In the genomic region with DNA sequence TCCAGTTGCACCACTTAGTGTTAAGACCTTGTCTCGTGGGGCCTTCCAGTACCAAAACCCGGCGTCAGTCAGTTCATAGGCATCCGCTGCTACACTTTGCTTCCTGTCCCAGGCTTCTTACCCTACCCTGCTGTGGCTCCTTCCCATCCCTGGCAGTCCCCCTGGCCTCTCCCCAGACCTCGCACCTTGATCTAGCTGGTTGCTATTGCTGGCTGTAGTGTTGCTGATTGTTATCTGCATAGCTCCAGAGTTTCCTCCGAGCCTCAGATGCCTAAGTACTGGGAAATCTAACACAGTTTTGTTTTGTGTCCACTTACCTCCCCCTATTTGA, we compare ENCODE assay signal across 8 mouse cellular contexts. TPM values are rescaled to one million over a fixed set of nuclear protein-coding genes. Genes with fewer than 3 reads are reported as not detected.
DNase-seq lines count a peak whose midpoint lies in the region; ATAC-seq and TF ChIP-seq lines count a peak whose summit lies in the region.

No protein-coding gene starts in this region.

- no peaks in the 10 kb centered on the region for H3K27me3 ChIP-seq in heart, postnatal 0 days (ENCODE audit: control insufficient read depth, insufficient read depth, low read length)
- no peaks in the 10 kb centered on the region for H3K27me3 ChIP-seq in limb, embryonic 12.5 days
- H3K27me3 ChIP-seq in neural tube, embryonic 11.5 days (ENCODE audit: control insufficient read depth, insufficient read depth, low read length), result no peaks in the 10 kb centered on the region

- H3K36me3 ChIP-seq in heart, postnatal 0 days (replicated peaks; ENCODE audit: control insufficient read depth, insufficient read depth, low read length), result no peaks in the 10 kb centered on the region
- no peaks in the 10 kb centered on the region for H3K36me3 ChIP-seq in limb, embryonic 12.5 days
- H3K36me3 ChIP-seq in neural tube, embryonic 11.5 days (ENCODE audit: control insufficient read depth, insufficient read depth, low read length), result no peaks in the 10 kb centered on the region

- H3K9me3 ChIP-seq in heart, postnatal 0 days (replicated peaks; ENCODE audit: control insufficient read depth, low read length), result no peaks in the 10 kb centered on the region
- no peaks in the 10 kb centered on the region for H3K9me3 ChIP-seq in limb, embryonic 12.5 days
- no peaks in the 10 kb centered on the region for H3K9me3 ChIP-seq in neural tube, embryonic 11.5 days (ENCODE audit: control insufficient read depth, low read length)

- H3K4me3 ChIP-seq in gastrocnemius, adult 2 months, result peak overlapping the region; percentile 91
- H3K4me3 ChIP-seq in bone marrow, adult 2 months (replicated peaks; ENCODE audit: control insufficient read depth, low read depth, low read length), result peak overlapping the region; percentile 96
- H3K4me3 ChIP-seq in heart, postnatal 0 days (ENCODE audit: low read depth, low read length), result peak overlapping the region; percentile 92
- H3K4me3 ChIP-seq in limb, embryonic 12.5 days (replicated peaks), result peak overlapping the region; percentile 91
- peak overlapping the region; percentile 74 for H3K4me3 ChIP-seq in neural tube, embryonic 11.5 days (ENCODE audit: low read depth, low read length)

- peak; percentile 24 for DNase-seq in gastrocnemius, adult 2 months
- no peak for DNase-seq in gastrocnemius, postnatal 14 days
- no peak for DNase-seq in heart, postnatal 0 days (ENCODE audit: low spot score)
- peak; percentile 12 for DNase-seq in neural tube, embryonic 11.5 days (ENCODE audit: low spot score)
- DNase-seq in adrenal gland, postnatal 25 days, result no peak

- H3K4me2 ChIP-seq in heart, postnatal 0 days (ENCODE audit: low read depth, low read length), result peak overlapping the region; percentile 96
- peak overlapping the region; percentile 67 for H3K4me2 ChIP-seq in limb, embryonic 12.5 days
- peak overlapping the region; percentile 98 for H3K4me2 ChIP-seq in neural tube, embryonic 11.5 days (ENCODE audit: low read depth)

- no peak for TF ChIP-seq POLR2A in bone marrow, adult 2 months (IDR thresholded peaks at IDR 0.05; ENCODE audit: borderline replicate concordance, control insufficient read depth, low read depth, low read length)

- TF ChIP-seq EP300 in heart, postnatal 0 days (IDR thresholded peaks at IDR 0.05; ENCODE audit: low read depth), result no peak

- no peak for ATAC-seq in heart, postnatal 0 days (ENCODE audit: insufficient read depth, low read depth)
- no peak for ATAC-seq in limb, embryonic 12.5 days (ENCODE audit: insufficient number of reproducible peaks, insufficient read depth, low FRiP score, low TSS enrichment, low read depth)
- no peak for ATAC-seq in neural tube, embryonic 11.5 days (ENCODE audit: insufficient read depth, low FRiP score, low TSS enrichment)
- no peak for ATAC-seq in monocyte, adult 5-6 weeks (replicated peaks; ENCODE audit: insufficient number of reproducible peaks, low FRiP score, low TSS enrichment, poor library complexity, severe bottlenecking)

- TF ChIP-seq CTCF in gastrocnemius, adult 2 months (IDR thresholded peaks at IDR 0.05), result no peak
- TF ChIP-seq CTCF in bone marrow, adult 2 months (IDR thresholded peaks at IDR 0.05; ENCODE audit: control insufficient read depth, insufficient read depth, low read length), result no peak
- no peak for TF ChIP-seq CTCF in heart, postnatal 0 days (IDR thresholded peaks at IDR 0.05; ENCODE audit: low read depth)

- 8% methylated on average over 6 of the region's 6 CpGs for WGBS in bone marrow, adult 2 months
- 7% methylated on average over 6 of the region's 6 CpGs for WGBS in heart, postnatal 0 days
- 12% methylated on average over 6 of the region's 6 CpGs for WGBS in limb, embryonic 12.5 days
- WGBS in neural tube, embryonic 11.5 days, result 33% methylated on average over 6 of the region's 6 CpGs

- peaks cover 5% of the 10 kb centered on the region for H3K4me1 ChIP-seq in bone marrow, adult 2 months (ENCODE audit: control insufficient read depth, insufficient read depth, low read length)
- peaks cover 13% of the 10 kb centered on the region for H3K4me1 ChIP-seq in heart, postnatal 0 days (ENCODE audit: control insufficient read depth, insufficient read depth)
- H3K4me1 ChIP-seq in limb, embryonic 12.5 days (replicated peaks), result peaks cover 34% of the 10 kb centered on the region
- H3K4me1 ChIP-seq in neural tube, embryonic 11.5 days (ENCODE audit: control insufficient read depth, insufficient read depth, low read length), result peaks cover 17% of the 10 kb centered on the region

- H3K9ac ChIP-seq in heart, postnatal 0 days (replicated peaks; ENCODE audit: low read depth, low read length), result peak overlapping the region; percentile 72
- H3K9ac ChIP-seq in limb, embryonic 12.5 days (replicated peaks), result peak overlapping the region; percentile 90
- H3K9ac ChIP-seq in neural tube, embryonic 11.5 days (ENCODE audit: low read length), result peak overlapping the region; percentile 93

- intact Hi-C loops in gastrocnemius, adult 2 months (cut with DNase I), result loop anchor here (5.0 kb wide), 1 partner anchor 311 kb away; the partner anchor contains the start of gene Rai1
- intact Hi-C loops in gastrocnemius, postnatal 14 days (cut with DNase I; ENCODE audit: low total_unique reads), result loop anchor here (10.0 kb wide), 2 partner anchors 64 to 314 kb away; partner anchors contain the start of genes Drc3, Rai1 and Tom1l2

- H3K27ac ChIP-seq in gastrocnemius, adult 2 months, result peak overlapping the region; percentile 94; the same call in 1 of the 2 replicates
- H3K27ac ChIP-seq in bone marrow, adult 2 months (ENCODE audit: control insufficient read depth, insufficient read depth, low read depth, low read length, poor library complexity), result no peak overlapping the region
- H3K27ac ChIP-seq in heart, postnatal 0 days (ENCODE audit: low read depth), result 0 out of 2 replicates have a peak overlapping the region, but pooled peaks have one; percentile 78
- no peak overlapping the region for H3K27ac ChIP-seq in limb, embryonic 12.5 days
- H3K27ac ChIP-seq in neural tube, embryonic 11.5 days (ENCODE audit: low read depth, low read length), result no peak overlapping the region

RNA-seq across cellular contexts. Expression of gene Atpaf2, which starts 0.2 kb away (rescaled TPM):
- 10 to 100 TPM; 28.9 to 31.4 TPM for total RNA-seq in gastrocnemius, adult 2 months (2021)
- total RNA-seq in gastrocnemius, postnatal 14 days (2021), result 10 to 100 TPM; 25.3 to 30.4 TPM
- 16.2 and 23.5 TPM in 2 replicates for polyA plus RNA-seq in bone marrow, adult 2 months (2011; ENCODE audit: insufficient read depth, insufficient read length, low replicate concordance, missing spikeins)
- total RNA-seq in heart, postnatal 0 days (2014; rRNA removed; ENCODE audit: low replicate concordance), result 42.2 and 45.7 TPM in 2 replicates
- 43.2 and 44.1 TPM in 2 replicates for polyA plus RNA-seq in heart, postnatal 0 days (2015; fragmentation: Nextera tagmentation; extraction: Ambion mirVana)
- 52.6 and 55.9 TPM in 2 replicates for polyA plus RNA-seq in limb, embryonic 12.5 days (2016; fragmentation: Nextera tagmentation; extraction: Ambion mirVana)
- polyA plus RNA-seq in neural tube, embryonic 11.5 days (2014; fragmentation: Nextera tagmentation; extraction: Ambion mirVana), result 44.4 and 47.3 TPM in 2 replicates
- total RNA-seq in monocyte, adult 5-6 weeks (2017), result 27.7 to 54.4 TPM (median 42.7 TPM) in 3 replicates
- total RNA-seq in adrenal gland, postnatal 25 days (2021), result 49.6 and 59.5 TPM in 2 replicates

RNA-seq across cellular contexts. Expression of gene Gid4, which starts 1.5 kb away (rescaled TPM):
- 10 to 100 TPM; 64.5 to 66.7 TPM for total RNA-seq in gastrocnemius, adult 2 months (2021)
- 10 to 100 TPM; 21.3 to 22.5 TPM for total RNA-seq in gastrocnemius, postnatal 14 days (2021)
- polyA plus RNA-seq in bone marrow, adult 2 months (2011; ENCODE audit: insufficient read depth, insufficient read length, low replicate concordance, missing spikeins), result 4.8 and 7.2 TPM in 2 replicates
- total RNA-seq in heart, postnatal 0 days (2014; rRNA removed; ENCODE audit: low replicate concordance), result 20.6 and 24.2 TPM in 2 replicates
- polyA plus RNA-seq in heart, postnatal 0 days (2015; fragmentation: Nextera tagmentation; extraction: Ambion mirVana), result 11.8 and 12.8 TPM in 2 replicates
- polyA plus RNA-seq in limb, embryonic 12.5 days (2016; fragmentation: Nextera tagmentation; extraction: Ambion mirVana), result 28.0 and 29.3 TPM in 2 replicates
- 27.8 and 29.9 TPM in 2 replicates for polyA plus RNA-seq in neural tube, embryonic 11.5 days (2014; fragmentation: Nextera tagmentation; extraction: Ambion mirVana)
- 8.1 to 14.6 TPM (median 11.8 TPM) in 3 replicates for total RNA-seq in monocyte, adult 5-6 weeks (2017)
- 49.1 and 50.1 TPM in 2 replicates for total RNA-seq in adrenal gland, postnatal 25 days (2021)

RNA-seq across cellular contexts. Expression of gene Drg2, which starts 36.0 kb away (rescaled TPM):
- 10 to 100 TPM; 26.4 to 26.6 TPM for total RNA-seq in gastrocnemius, adult 2 months (2021)
- total RNA-seq in gastrocnemius, postnatal 14 days (2021), result 10 to 100 TPM; 23.7 to 28.5 TPM
- 19.9 and 28.0 TPM in 2 replicates for polyA plus RNA-seq in bone marrow, adult 2 months (2011; ENCODE audit: insufficient read depth, insufficient read length, low replicate concordance, missing spikeins)
- 56.1 and 61.6 TPM in 2 replicates for total RNA-seq in heart, postnatal 0 days (2014; rRNA removed; ENCODE audit: low replicate concordance)
- 44.0 and 45.6 TPM in 2 replicates for polyA plus RNA-seq in heart, postnatal 0 days (2015; fragmentation: Nextera tagmentation; extraction: Ambion mirVana)
- polyA plus RNA-seq in limb, embryonic 12.5 days (2016; fragmentation: Nextera tagmentation; extraction: Ambion mirVana), result 117 and 124 TPM in 2 replicates
- polyA plus RNA-seq in neural tube, embryonic 11.5 days (2014; fragmentation: Nextera tagmentation; extraction: Ambion mirVana), result 126 and 132 TPM in 2 replicates
- total RNA-seq in monocyte, adult 5-6 weeks (2017), result 29.6 to 43.7 TPM (median 35.4 TPM) in 3 replicates
- total RNA-seq in adrenal gland, postnatal 25 days (2021), result 68.9 and 70.1 TPM in 2 replicates

RNA-seq across cellular contexts. Expression of gene Myo15, which starts 50.7 kb away (rescaled TPM):
- total RNA-seq in gastrocnemius, adult 2 months (2021), result under 1 TPM in 1 of 2 experiments, not detected in 1; 0.06 TPM
- under 1 TPM in 1 of 2 experiments, not detected in 1; 0.04 TPM for total RNA-seq in gastrocnemius, postnatal 14 days (2021)
- 1.1 and 1.4 TPM in 2 replicates for polyA plus RNA-seq in bone marrow, adult 2 months (2011; ENCODE audit: insufficient read depth, insufficient read length, low replicate concordance, missing spikeins)
- total RNA-seq in heart, postnatal 0 days (2014; rRNA removed; ENCODE audit: low replicate concordance), result not detected in 2 replicates
- polyA plus RNA-seq in heart, postnatal 0 days (2015; fragmentation: Nextera tagmentation; extraction: Ambion mirVana), result 0.01 TPM in 1 of 2 replicates, not detected in the other
- 0.64 TPM in 2 replicates for polyA plus RNA-seq in limb, embryonic 12.5 days (2016; fragmentation: Nextera tagmentation; extraction: Ambion mirVana)
- polyA plus RNA-seq in neural tube, embryonic 11.5 days (2014; fragmentation: Nextera tagmentation; extraction: Ambion mirVana), result 0.09 and 0.27 TPM in 2 replicates
- total RNA-seq in monocyte, adult 5-6 weeks (2017), result 0.10 TPM in 2 of 3 replicates, not detected in the other
- total RNA-seq in adrenal gland, postnatal 25 days (2021), result 0.24 TPM in 2 replicates

Comparison
In these comparisons a context has a peak if more than half of its experiments do, and no peak if none do; other contexts are left out.
1. DNase-seq: peak in gastrocnemius, adult 2 months (single experiment) and neural tube, embryonic 11.5 days (single experiment); none in gastrocnemius, postnatal 14 days (single experiment), heart, postnatal 0 days (single experiment) and adrenal gland, postnatal 25 days (single experiment).
2. H3K27ac ChIP-seq: peak in gastrocnemius, adult 2 months (single experiment) and heart, postnatal 0 days (single experiment); none in bone marrow, adult 2 months (single experiment), limb, embryonic 12.5 days (single experiment) and neural tube, embryonic 11.5 days (single experiment).
3. Peak in every context shown above with its lines, with median percentiles within 50 percentile points of each other: H3K4me3 ChIP-seq, H3K4me2 ChIP-seq and H3K9ac ChIP-seq.